Mouse (Mus musculus): Measurements from ENCODE around the gene Aldob. TPM values are rescaled to one million over a fixed set of nuclear protein-coding genes. Genes with fewer than 3 reads are reported as not detected.

Gene Aldob
- polyA plus RNA-seq, 1 experiment = not detected

GRCm38 (mm10) chr4:49540966-49541365 is 8.4 kb downstream of the Aldob start:
- Histone ChIP-seq H3K9me3 (ENCODE audit: control insufficient read depth, low read length) (no peaks in the 10 kb centered on the region), H3K4me3 (replicated peaks) (no peak overlapping the region), H3K36me3 (ENCODE audit: control insufficient read depth) (no peaks in the 10 kb centered on the region; the same call in 1 of the 2 replicates), H3K4me1 (ENCODE audit: control insufficient read depth) (no peaks in the 10 kb centered on the region), H3K27me3 (ENCODE audit: control insufficient read depth) (no peaks in the 10 kb centered on the region)
- TF ChIP-seq GATA1 (IDR thresholded peaks at IDR 0.05; ENCODE audit: low read length) = no peak
- no peak for TF ChIP-seq TAL1 (IDR thresholded peaks at IDR 0.05; ENCODE audit: low read length)

GRCm38 (mm10) chr4:49539665-49540064 is 9.7 kb downstream of the Aldob start:
- H3K9me3 ChIP-seq (ENCODE audit: control insufficient read depth, low read length) = no peaks in the 10 kb centered on the region

GRCm38 (mm10) chr4:49536671-49537070 is 12.7 kb downstream of the Aldob start:
- H3K27me3 ChIP-seq (ENCODE audit: control insufficient read depth) = no peaks in the 10 kb centered on the region
- H3K36me3 ChIP-seq (ENCODE audit: control insufficient read depth) = peaks cover 2% of the 10 kb centered on the region; the same call in 1 of the 2 replicates
- no peak for TF ChIP-seq TAL1 (IDR thresholded peaks at IDR 0.05; ENCODE audit: low read length)
- no peak for TF ChIP-seq GATA1 (IDR thresholded peaks at IDR 0.05; ENCODE audit: low read length)
- no peak overlapping the region for H3K4me3 ChIP-seq (replicated peaks)
- no peaks in the 10 kb centered on the region for H3K9me3 ChIP-seq (ENCODE audit: control insufficient read depth, low read length)
- no peaks in the 10 kb centered on the region for H3K4me1 ChIP-seq (ENCODE audit: control insufficient read depth)

More at GRCm38 (mm10) chr4:49539665-49540064, 9.7 kb downstream of the Aldob start:
- no peak overlapping the region for H3K4me3 ChIP-seq (replicated peaks)
- no peak for TF ChIP-seq TAL1 (IDR thresholded peaks at IDR 0.05; ENCODE audit: low read length)
- no peak for TF ChIP-seq GATA1 (IDR thresholded peaks at IDR 0.05; ENCODE audit: low read length)
- H3K36me3 ChIP-seq (ENCODE audit: control insufficient read depth) = no peaks in the 10 kb centered on the region; the same call in 1 of the 2 replicates
- no peaks in the 10 kb centered on the region for H3K27me3 ChIP-seq (ENCODE audit: control insufficient read depth)
- no peaks in the 10 kb centered on the region for H3K4me1 ChIP-seq (ENCODE audit: control insufficient read depth)

GRCm38 (mm10) chr4:49535675-49536294 is 13.6 kb downstream of the Aldob start:
- Histone ChIP-seq H3K36me3 (ENCODE audit: control insufficient read depth) (peaks cover 2% of the 10 kb centered on the region; the same call in 1 of the 2 replicates), H3K4me3 (replicated peaks) (no peak overlapping the region), H3K27me3 (ENCODE audit: control insufficient read depth) (no peaks in the 10 kb centered on the region), H3K9me3 (ENCODE audit: control insufficient read depth, low read length) (no peaks in the 10 kb centered on the region), H3K4me1 (ENCODE audit: control insufficient read depth) (no peaks in the 10 kb centered on the region)
- no peak for TF ChIP-seq TAL1 (IDR thresholded peaks at IDR 0.05; ENCODE audit: low read length)
- no peak for TF ChIP-seq GATA1 (IDR thresholded peaks at IDR 0.05; ENCODE audit: low read length)

GRCm38 (mm10) chr4:49535036-49535435 is 14.3 kb downstream of the Aldob start:
- peaks cover 7% of the 10 kb centered on the region for H3K36me3 ChIP-seq (ENCODE audit: control insufficient read depth)
- TF ChIP-seq TAL1 (IDR thresholded peaks at IDR 0.05; ENCODE audit: low read length) = no peak
- no peak for TF ChIP-seq GATA1 (IDR thresholded peaks at IDR 0.05; ENCODE audit: low read length)
- H3K4me1 ChIP-seq (ENCODE audit: control insufficient read depth) = no peaks in the 10 kb centered on the region
- no peaks in the 10 kb centered on the region for H3K27me3 ChIP-seq (ENCODE audit: control insufficient read depth)
- peaks cover 4% of the 10 kb centered on the region for H3K9me3 ChIP-seq (ENCODE audit: control insufficient read depth, low read length)
- no peak overlapping the region for H3K4me3 ChIP-seq (replicated peaks)

GRCm38 (mm10) chr4:49522576-49522975 is 26.8 kb downstream of the Aldob start:
- H3K4me1 ChIP-seq (ENCODE audit: control insufficient read depth) = peaks cover 30% of the 10 kb centered on the region
- peaks cover 16% of the 10 kb centered on the region for H3K36me3 ChIP-seq (ENCODE audit: control insufficient read depth)
- H3K27me3 ChIP-seq (ENCODE audit: control insufficient read depth) = no peaks in the 10 kb centered on the region
- no peak overlapping the region for H3K4me3 ChIP-seq (replicated peaks)
- no peaks in the 10 kb centered on the region for H3K9me3 ChIP-seq (ENCODE audit: control insufficient read depth, low read length)
- TF ChIP-seq TAL1 (IDR thresholded peaks at IDR 0.05; ENCODE audit: low read length) (no peak), GATA1 (IDR thresholded peaks at IDR 0.05; ENCODE audit: low read length) (no peak)

- H3K36me3 ChIP-seq (ENCODE audit: control insufficient read depth) = peaks cover 23% of the 10 kb centered on the region
- TF ChIP-seq GATA1 (IDR thresholded peaks at IDR 0.05; ENCODE audit: low read length) = no peak
- TF ChIP-seq TAL1 (IDR thresholded peaks at IDR 0.05; ENCODE audit: low read length) = no peak
- H3K4me3 ChIP-seq (replicated peaks) = peak overlapping the region; percentile 66
- peaks cover 36% of the 10 kb centered on the region for H3K4me1 ChIP-seq (ENCODE audit: control insufficient read depth)
- no peaks in the 10 kb centered on the region for H3K9me3 ChIP-seq (ENCODE audit: control insufficient read depth, low read length)
- no peaks in the 10 kb centered on the region for H3K27me3 ChIP-seq (ENCODE audit: control insufficient read depth)
Measured at GRCm38 (mm10) chr4:49521346-49521745, 28.0 kb downstream of the Aldob start.

GRCm38 (mm10) chr4:49520572-49521340 is 28.6 kb downstream of the Aldob start, which contains the start of the genes Mrpl50 and Zfp189:
Gene Mrpl50 (minus strand): TSS chr4:49521093.
Gene Zfp189 (plus strand): TSS chr4:49521176.
- Histone ChIP-seq H3K9me3 (ENCODE audit: control insufficient read depth, low read length) (no peaks in the 10 kb centered on the region), H3K4me1 (ENCODE audit: control insufficient read depth) (peaks cover 36% of the 10 kb centered on the region), H3K27me3 (ENCODE audit: control insufficient read depth) (no peaks in the 10 kb centered on the region), H3K4me3 (replicated peaks) (peak within 1 kb of the TSS; percentile 66), H3K36me3 (ENCODE audit: control insufficient read depth) (peaks cover 24% of the 10 kb centered on the region)
- TF ChIP-seq GATA1 (IDR thresholded peaks at IDR 0.05; ENCODE audit: low read length) (no peak), TAL1 (IDR thresholded peaks at IDR 0.05; ENCODE audit: low read length) (no peak)

GRCm38 (mm10) chr4:49519476-49519875 is 29.9 kb downstream of the Aldob start:
- H3K27me3 ChIP-seq (ENCODE audit: control insufficient read depth) = no peaks in the 10 kb centered on the region
- peaks cover 31% of the 10 kb centered on the region for H3K36me3 ChIP-seq (ENCODE audit: control insufficient read depth)
- no peak for TF ChIP-seq TAL1 (IDR thresholded peaks at IDR 0.05; ENCODE audit: low read length)
- no peak for TF ChIP-seq GATA1 (IDR thresholded peaks at IDR 0.05; ENCODE audit: low read length)
- H3K4me1 ChIP-seq (ENCODE audit: control insufficient read depth) = peaks cover 36% of the 10 kb centered on the region
- H3K4me3 ChIP-seq (replicated peaks) = peak overlapping the region; percentile 66
- no peaks in the 10 kb centered on the region for H3K9me3 ChIP-seq (ENCODE audit: control insufficient read depth, low read length)
